Comparison of ENCODE assay signal across 11 mouse cellular contexts in the genomic region with DNA sequence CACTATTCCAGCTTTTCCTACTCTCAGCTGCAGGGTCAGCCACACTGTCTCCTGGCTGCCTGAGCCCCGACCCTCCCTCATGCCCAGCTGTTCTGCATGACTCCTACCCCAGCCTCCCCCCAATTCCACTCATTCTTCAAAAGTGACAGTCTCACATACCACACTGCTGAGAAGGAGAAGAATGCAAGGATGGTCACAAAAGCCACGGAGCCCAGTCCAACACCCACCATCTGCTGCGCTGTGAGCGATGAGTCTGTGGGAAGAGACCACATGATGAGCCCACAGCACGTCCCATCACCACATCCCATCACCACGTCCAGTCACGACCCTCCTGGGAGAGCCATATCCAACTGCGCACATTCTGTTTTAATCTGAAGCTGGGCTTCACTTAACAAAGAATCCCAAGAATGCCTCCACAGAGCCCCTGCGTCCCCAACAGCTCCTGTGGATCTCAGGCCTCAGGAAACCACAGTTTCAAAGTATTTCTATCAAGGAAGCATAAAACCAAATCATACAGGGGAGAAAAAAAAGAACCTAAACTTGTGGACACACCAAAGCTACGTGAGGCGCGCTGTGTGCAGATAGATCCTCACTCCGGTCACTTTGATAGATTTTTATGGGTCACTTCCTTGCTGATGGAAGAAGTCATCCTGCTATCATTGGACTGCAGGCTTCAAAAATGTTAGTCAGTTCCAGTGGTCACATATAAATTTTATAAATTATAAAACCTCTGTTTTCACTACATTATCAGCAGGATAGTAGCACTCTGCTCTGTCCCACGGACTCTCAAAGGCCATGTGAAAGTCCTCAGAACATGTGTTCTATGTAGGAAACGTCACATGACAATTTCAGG.
A peak's percentile ranks its signal among the peaks of the same experiment; 100 is the strongest.
DNase-seq lines count a peak whose midpoint lies in the region; ATAC-seq lines count a peak whose summit lies in the region.
"Had no signal": no experiment of that assay in that cellular context is flagged by ENCODE, and none has a peak within 500 bp of the region (broad histone marks: within the 10 kb centered on the region; RNA-seq: fewer than 3 reads in every experiment).

No protein-coding gene starts in this region.

- H3K9me3 ChIP-seq in limb, embryonic 15.5 days: no peaks in the 10 kb centered on the region

- no peak overlapping the region for H3K4me3 ChIP-seq in limb, embryonic 15.5 days

- no peaks in the 10 kb centered on the region for H3K27me3 ChIP-seq in limb, embryonic 15.5 days

- no peak overlapping the region for H3K4me2 ChIP-seq in limb, embryonic 15.5 days

- peak; percentile 91 for DNase-seq in heart, adult 11 months
- no peak for DNase-seq in heart, adult 18-20 months
- peak; percentile 28 for DNase-seq in kidney, postnatal 10 days
- no peak for DNase-seq in kidney, postnatal 36 days
- DNase-seq in embryo, embryonic 10.5 days (ENCODE audit: low spot score): peak; percentile 44
- DNase-seq in adrenal gland, adult 8-10 months: no peak
- DNase-seq in thymus, postnatal 14 days: no peak
- DNase-seq: B cell, adult 2 months; gastrocnemius, postnatal 10 days had no signal

- H3K9ac ChIP-seq in limb, embryonic 15.5 days: no peak overlapping the region

- 45% methylated on average over 15 of the region's 15 CpGs for WGBS in limb, embryonic 15.5 days

- no peaks in the 10 kb centered on the region for H3K36me3 ChIP-seq in limb, embryonic 15.5 days

- peaks cover 13% of the 10 kb centered on the region for H3K4me1 ChIP-seq in limb, embryonic 15.5 days

- H3K27ac ChIP-seq in limb, embryonic 15.5 days: peak overlapping the region; percentile 54; the same call in 1 of the 2 replicates

- ATAC-seq in limb, embryonic 15.5 days (ENCODE audit: insufficient number of reproducible peaks, low FRiP score, low TSS enrichment, low read depth): peak; percentile 80
- ATAC-seq: midbrain, embryonic 16.5 days had no signal

Comparison
In these comparisons a context has a peak if more than half of its experiments do, and no peak if none do; other contexts are left out.
1. DNase-seq: peak in heart, adult 11 months (single experiment), kidney, postnatal 10 days (single experiment) and embryo, embryonic 10.5 days (single experiment); none in heart, adult 18-20 months (0 of 2), kidney, postnatal 36 days (0 of 2), adrenal gland, adult 8-10 months (single experiment) and thymus, postnatal 14 days (single experiment).